Mouse (Mus musculus) CH12.LX (cell line): ENCODE results near the gene Heatr4. TPM values are rescaled to one million over a fixed set of nuclear protein-coding genes. Genes with fewer than 3 reads are reported as not detected.

Source experiments
- DNase-seq: peaks from one replicate; pipeline ENCODE4 v3.0.0-alpha.2; 2013; ENCODE audit errors: extremely low read depth
- H3K27ac ChIP-seq: 2 replicates; pipeline ENCODE4 v1.5.1; 2012; ENCODE audit warnings: low read depth, mild to moderate bottlenecking, control low read depth, moderate library complexity; ENCODE audit not compliant: insufficient read depth
- H3K27me3 ChIP-seq: replicated peaks from 2 replicates; pipeline ENCODE3; 2012; ENCODE audit warnings: inconsistent platforms
- H3K36me3 ChIP-seq, 2 experiments: replicated peaks in 1 of 2; 2 replicates each; pipeline versions ENCODE3 to v1.6.1; 2012; ENCODE audit warnings: inconsistent platforms in 1 of 2, low read length in 1 of 2, mild to moderate bottlenecking in 1 of 2, mixed read lengths in 1 of 2, moderate library complexity in 1 of 2; ENCODE audit not compliant: control insufficient read depth in 1 of 2, insufficient read depth in 1 of 2
- H3K4me1 ChIP-seq, 2 experiments: 2 replicates each; pipeline ENCODE4 v1.6.1; 2012; ENCODE audit warnings: inconsistent platforms in 1 of 2, moderate library complexity in 1 of 2; ENCODE audit not compliant: insufficient read depth in 2 of 2, control insufficient read depth in 1 of 2
- H3K4me2 ChIP-seq: 2 replicates; pipeline ENCODE4 v1.6.1; 2012; ENCODE audit warnings: low read depth, mild to moderate bottlenecking, control low read depth; ENCODE audit not compliant: poor library complexity, insufficient read depth, severe bottlenecking
- H3K4me3 ChIP-seq, 3 experiments: fragments of 150-350 bp in 1 of 3; sonication (generic) in 1 of 3; replicated peaks in 1 of 3; 2 replicates each; pipeline versions ENCODE3 to v1.5.1; 2011 to 2012; ENCODE audit warnings: low read depth in 2 of 3, low read length in 2 of 3, mild to moderate bottlenecking in 2 of 3, moderate library complexity in 2 of 3, control low read depth in 1 of 3, improper control_type of control experiment in 1 of 3, inconsistent platforms in 1 of 3, mixed read lengths in 1 of 3; ENCODE audit not compliant: poor library complexity in 1 of 3
- H3K79me2 ChIP-seq: replicated peaks from 2 replicates; pipeline ENCODE4 v1.6.1; 2012; ENCODE audit warnings: mild to moderate bottlenecking, moderate library complexity; ENCODE audit not compliant: control insufficient read depth, poor library complexity, insufficient read depth, severe bottlenecking; ENCODE audit errors: extremely low read depth
- H3K9ac ChIP-seq: 2 replicates; pipeline ENCODE4 v1.6.1; 2012; ENCODE audit warnings: low read depth, mild to moderate bottlenecking, control low read depth, moderate library complexity; ENCODE audit not compliant: insufficient read depth
- H3K9me3 ChIP-seq: replicated peaks from 2 replicates; pipeline ENCODE3; 2012; ENCODE audit warnings: low read length, inconsistent platforms, mixed read lengths
- BHLHE40 ChIP-seq: IDR thresholded peaks from 2 replicates; pipeline ENCODE4 v1.6.1; 2011; ENCODE audit warnings: mild to moderate bottlenecking, low read depth, low read length, improper control_type of control experiment
- CHD1 ChIP-seq: IDR thresholded peaks from 2 replicates; pipeline ENCODE4 v1.6.1; 2012; ENCODE audit warnings: low read depth, low read length, improper control_type of control experiment, inconsistent platforms
- CTCF ChIP-seq, 2 experiments: IDR thresholded peaks in 1 of 2; conservative IDR thresholded peaks in 1 of 2; 2 replicates each; pipeline ENCODE4 v1.5.1; 2011 to 2012; ENCODE audit warnings: low read depth in 2 of 2, low read length in 2 of 2, improper control_type of control experiment in 1 of 2, inconsistent platforms in 1 of 2, mild to moderate bottlenecking in 1 of 2, moderate library complexity in 1 of 2
- ELF1 ChIP-seq: IDR thresholded peaks from 2 replicates; pipeline ENCODE4 v1.6.1; 2014; ENCODE audit warnings: low read depth, mild to moderate bottlenecking, inconsistent platforms, low read length, improper control_type of control experiment
- ETS1 ChIP-seq: conservative IDR thresholded peaks from 2 replicates; pipeline ENCODE4 v1.6.1; 2012; ENCODE audit warnings: low read depth, mild to moderate bottlenecking, inconsistent platforms, low read length, improper control_type of control experiment, moderate library complexity
- GABPA ChIP-seq: IDR thresholded peaks from 2 replicates; pipeline ENCODE4 v1.6.1; 2012; ENCODE audit warnings: low read depth, low read length, improper control_type of control experiment, inconsistent platforms; ENCODE audit not compliant: insufficient replicate concordance
- HCFC1 ChIP-seq: IDR thresholded peaks from 2 replicates; pipeline ENCODE4 v1.6.1; 2012; ENCODE audit warnings: low read depth, mild to moderate bottlenecking, inconsistent platforms, low read length, improper control_type of control experiment
- KAT2A ChIP-seq: IDR thresholded peaks from 2 replicates; pipeline ENCODE4 v1.6.1; 2012; ENCODE audit warnings: low read length, improper control_type of control experiment, inconsistent platforms; ENCODE audit not compliant: insufficient replicate concordance
- MEF2A ChIP-seq: IDR thresholded peaks from 2 replicates; pipeline ENCODE4 v1.6.1; 2014; ENCODE audit warnings: low read depth, mild to moderate bottlenecking, inconsistent platforms, low read length, improper control_type of control experiment, borderline replicate concordance
- MYC ChIP-seq: IDR thresholded peaks from 2 replicates; pipeline ENCODE4 v1.6.1; 2011; ENCODE audit warnings: low read depth, mild to moderate bottlenecking, improper control_type of control experiment, low read length
- NRF1 ChIP-seq: IDR thresholded peaks from 2 replicates; pipeline ENCODE4 v1.6.1; 2014; ENCODE audit warnings: low read depth, mild to moderate bottlenecking, inconsistent platforms, low read length, improper control_type of control experiment, moderate library complexity
- PAX5 ChIP-seq: IDR thresholded peaks from 2 replicates; pipeline ENCODE4 v1.6.1; 2012; ENCODE audit warnings: low read length, inconsistent platforms, mixed read lengths
- POLR2A ChIP-seq: IDR thresholded peaks from 2 replicates; pipeline ENCODE4 v1.6.1; 2011; ENCODE audit warnings: low read depth, mild to moderate bottlenecking, improper control_type of control experiment, low read length
- RAD21 ChIP-seq: IDR thresholded peaks from 2 replicates; pipeline ENCODE4 v1.6.1; 2011; ENCODE audit warnings: low read depth, mild to moderate bottlenecking, low read length, improper control_type of control experiment, moderate library complexity
- SMC3 ChIP-seq: IDR thresholded peaks from 2 replicates; pipeline ENCODE4 v1.6.1; 2011; ENCODE audit warnings: low read depth, low read length, improper control_type of control experiment
- TBP ChIP-seq: conservative IDR thresholded peaks from 2 replicates; pipeline ENCODE4 v1.6.1; 2011; ENCODE audit warnings: low read depth, low read length, improper control_type of control experiment
- TCF12 ChIP-seq: IDR thresholded peaks from 2 replicates; pipeline ENCODE4 v1.6.1; 2014; ENCODE audit warnings: low read depth, mild to moderate bottlenecking, inconsistent platforms, low read length, improper control_type of control experiment
- UBTF ChIP-seq: IDR thresholded peaks from 2 replicates; pipeline ENCODE4 v1.6.1; 2012; ENCODE audit warnings: low read depth, mild to moderate bottlenecking, inconsistent platforms, low read length, improper control_type of control experiment, moderate library complexity
- ZC3H11A ChIP-seq: IDR thresholded peaks from 2 replicates; pipeline ENCODE4 v1.6.1; 2012; ENCODE audit warnings: low read depth, mild to moderate bottlenecking, inconsistent platforms, low read length, improper control_type of control experiment
- ZMIZ1 ChIP-seq: IDR thresholded peaks from 2 replicates; pipeline ENCODE4 v1.6.1; 2012; ENCODE audit warnings: low read depth, mild to moderate bottlenecking, inconsistent platforms, low read length, improper control_type of control experiment
- ZNF384 ChIP-seq: IDR thresholded peaks from 2 replicates; pipeline ENCODE4 v1.6.1; 2012; ENCODE audit warnings: low read depth, low read length, improper control_type of control experiment, inconsistent platforms
- dilution Hi-C: fragments of 300-500 bp; cut with MboI; formaldehyde crosslinking; loops from 2 replicates; pipeline ENCODE4 v1.14.3; 2020; ENCODE audit warnings: low sequenced_read_pairs; ENCODE audit not compliant: extremely low pct_unique_long_range_greater_than_20kb, extremely low pct_ligation_motif_present
- in situ Hi-C: fragments of 300-500 bp; cut with MboI; formaldehyde crosslinking; loops from 3 replicates; pipeline ENCODE4 v1.14.3; 2019; ENCODE audit warnings: low sequenced_read_pairs, low pct_ligation_motif_present, low pct_unique_long_range_greater_than_20kb, mixed read lengths
- polyA plus RNA-seq: library from polyadenylated mRNA; unstranded; fragments of >175 nt; gene quantifications from 2 replicates; pipeline ENCODE4 v1.2.1, GENCODE M21; 2012; ENCODE audit warnings: low read depth; ENCODE audit not compliant: insufficient read length
- total RNA-seq, 2 experiments: library from RNA; depleted of rRNA; stranded (reverse); fragments of 300-350 nt in 1 of 2; fragments of >200 nt in 1 of 2; gene quantifications; 2 replicates each; pipeline ENCODE4 v1.2.3; 2012 to 2014

Gene Heatr4
- total and polyA plus RNA-seq, 3 experiments, result not detected

- Histone ChIP-seq H3K79me2 (no peaks in the 10 kb centered on the region), H3K9ac (peak overlapping the region; percentile 62), H3K27ac (0 out of 2 replicates have a peak overlapping the region, but pooled peaks have one; percentile 84), H3K27me3 (no peaks in the 10 kb centered on the region), H3K36me3 (peaks cover 14 to 19% of the 10 kb centered on the region in 2 experiments), H3K4me2 (peak overlapping the region; percentile 68), H3K4me3 (peak overlapping the region; percentile 58 to 70 (median 67)), H3K4me1 (peaks cover 7 to 16% of the 10 kb centered on the region in 2 experiments), H3K9me3 (no peaks in the 10 kb centered on the region)
- dilution Hi-C loops (no loop called here), in situ Hi-C loops (no loop called here)
- TF ChIP-seq ZNF384, result no peak
- no peak for TF ChIP-seq UBTF
- TF ChIP-seq MYC, result no peak
- TF ChIP-seq ETS1, result no peak
- TF ChIP-seq CHD1, result no peak
- TF ChIP-seq GABPA, result no peak
- no peak for DNase-seq
Observed at GRCm38 (mm10) chr12:83988483-83988882, 3.8 kb upstream of the Heatr4 start.

DNA sequence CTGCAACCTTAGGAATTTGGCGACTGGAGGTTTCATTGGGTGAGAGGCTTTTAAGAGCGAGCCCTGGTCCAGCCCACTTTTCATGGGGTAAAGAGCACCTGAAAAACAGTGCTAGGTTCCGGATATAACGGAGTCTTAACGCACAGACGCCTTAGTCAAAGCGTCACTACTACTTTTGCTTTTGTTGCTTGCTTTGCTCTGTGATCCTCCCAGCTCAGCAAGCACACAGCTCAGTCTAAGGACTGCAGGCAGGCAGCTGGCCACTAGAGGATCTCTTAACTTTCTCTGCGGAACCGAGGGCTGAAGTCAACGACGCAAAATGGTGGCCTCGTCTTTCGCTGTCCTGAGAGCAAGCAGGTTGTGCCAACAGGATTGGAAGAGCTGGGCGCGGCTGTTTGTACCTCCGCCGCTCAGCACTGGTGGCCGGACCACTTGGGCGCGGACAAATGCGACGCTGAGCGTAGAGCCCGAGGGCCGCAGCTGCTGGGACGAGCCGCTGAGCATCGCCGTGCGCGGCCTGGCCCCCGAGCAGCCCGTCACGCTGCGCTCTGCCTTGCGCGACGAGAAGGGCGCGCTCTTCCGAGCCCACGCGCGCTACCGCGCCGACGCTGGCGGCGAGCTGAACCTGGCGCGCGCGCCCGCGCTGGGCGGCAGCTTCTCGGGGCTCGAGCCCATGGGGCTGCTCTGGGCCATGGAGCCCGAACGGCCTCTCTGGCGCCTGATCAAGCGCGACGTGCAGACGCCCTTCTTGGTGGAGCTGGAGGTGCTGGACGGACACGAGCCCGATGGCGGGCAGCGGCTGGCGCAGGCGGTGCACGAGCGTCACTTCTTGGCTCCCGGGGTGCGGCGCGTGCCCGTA is 3.2 kb upstream of the Heatr4 start, which contains the start of gene Acot2:
Acot2 (plus strand) TSS at position 279 of the 859 bp plus-strand sequence.
- DNase-seq, result peak; percentile 85
- Histone ChIP-seq H3K4me2 (peak within 1 kb of the TSS; percentile 68), H3K4me1 (peaks cover 7 to 16% of the 10 kb centered on the region in 2 experiments), H3K9ac (peak within 1 kb of the TSS; percentile 62), H3K4me3 (peak within 1 kb of the TSS; percentile 58 to 70 (median 67)), H3K79me2 (no peaks in the 10 kb centered on the region), H3K27me3 (no peaks in the 10 kb centered on the region), H3K36me3 (peaks cover 10 to 13% of the 10 kb centered on the region in 2 experiments), H3K9me3 (peaks cover 4% of the 10 kb centered on the region), H3K27ac (peak within 1 kb of the TSS; percentile 84)
- dilution Hi-C loops (no loop called here), in situ Hi-C loops (no loop called here)
- TF ChIP-seq KAT2A (no peak), PAX5 (no peak), BHLHE40 (0 out of 2 replicates have a peak, but pooled peaks have one; percentile 3), RAD21 (peak; percentile 40), ETS1 (peak; percentile 23; the same call in 1 of the 2 replicates), ELF1 (peak; percentile 43; the same call in 1 of the 2 replicates), MEF2A (no peak), NRF1 (no peak), POLR2A (peak; percentile 63), ZMIZ1 (peak; percentile 22; the same call in 1 of the 2 replicates), TCF12 (peak; percentile 66), ZC3H11A (no peak), SMC3 (0 out of 2 replicates have a peak, but pooled peaks have one; percentile 21), CTCF (conservative IDR thresholded peaks at IDR 0.05 in 1 of 2, IDR thresholded peaks at IDR 0.05 in 1 of 2; ENCODE audit: low read depth in 2 of 2, low read length in 2 of 2) (peak in 1 of 2 experiments; percentile 64; a peak in 2 of 4 replicates), TBP (peak; percentile 82), HCFC1 (no peak)
